Mouse (Mus musculus) megakaryocyte, embryonic 14.5 days (primary cell): ENCODE data around the gene Rmnd5b.

Experiments used
- FLI1 ChIP-seq: IDR thresholded peaks from 2 replicates; pipeline ENCODE4 v1.6.1; 2012; ENCODE audit warnings: low read length, inconsistent platforms, mixed read lengths
- GATA1 ChIP-seq: IDR thresholded peaks from 3 replicates; pipeline ENCODE4 v1.6.1; 2012; ENCODE audit warnings: mixed read lengths, low read length, inconsistent platforms, borderline replicate concordance

GRCm38 (mm10) chr11:51593368-51593767 lies 42.3 kb downstream of the Rmnd5b start:
- TF ChIP-seq GATA1 (no peak), FLI1 (no peak)
